Mouse (Mus musculus) cerebellum, adult 2 months (tissue): Measurements from ENCODE around the gene Cep85l.

Source experiments
- CTCF ChIP-seq: fragments of 200-500 bp; IDR thresholded peaks from 2 replicates; pipeline ENCODE4 v1.5.1; 2011; ENCODE audit warnings: low read depth, mild to moderate bottlenecking, control low read depth, low read length, moderate library complexity, borderline replicate concordance; ENCODE audit not compliant: insufficient read depth
- POLR2A ChIP-seq: fragments of 200-500 bp; IDR thresholded peaks from 2 replicates; pipeline ENCODE4 v1.6.1; 2011; ENCODE audit warnings: low read length, control low read depth, borderline replicate concordance; ENCODE audit not compliant: insufficient read depth

- TF ChIP-seq CTCF = no peak
- TF ChIP-seq POLR2A = no peak
Observed at GRCm38 (mm10) chr10:53343384-53343783, 36.4 kb downstream of the Cep85l start.
